Mouse (Mus musculus) embryonic stem cell, embryonic (primary cell): ENCODE measurements around the gene Arl4c.

ENCODE experiments used
- CTCF ChIA-PET, 4 experiments: fragments of 300-600 bp in 2 of 4; fragments of 350-600 bp in 2 of 4; sonication (Branson Sonifier 250); formaldehyde crosslinking; loops; one replicate each; lab custom pipeline; 2022; ENCODE audit warnings: inconsistent platforms in 2 of 4; lab: Charles Lee
- POLR2A ChIA-PET, 4 experiments: fragments of 300-600 bp in 2 of 4; fragments of 350-600 bp in 2 of 4; sonication (Branson Sonifier 250); formaldehyde crosslinking; loops; one replicate each; lab custom pipeline; 2022; ENCODE audit warnings: antibody characterized with exemption in 4 of 4, inconsistent platforms in 1 of 4; lab: Charles Lee

Arl4c gene

GRCm38 (mm10) chr1:88701870-88702661 is at the start of gene Arl4c:
Gene Arl4c (minus strand): TSS chr1:88702221.
- CTCF ChIA-PET = interaction anchor here in 3 of 4 experiments (0.6 to 2.3 kb wide), 10 partner anchors 15 to 490 kb away, joined by 3 to 6 read pairs (median 4); no protein-coding TSS in a partner anchor
- POLR2A ChIA-PET = interaction anchor here in 3 of 4 experiments (0.6 to 6.0 kb wide), 40 partner anchors 11 to 1260 kb away, joined by 3 to 40 read pairs (median 4); partner anchors contain the start of gene Sh3bp4 (in 1 of the 3)

GRCm38 (mm10) chr1:88751332-88751731 is 49.3 kb upstream of the Arl4c start:
- POLR2A ChIA-PET = interaction anchor here in 2 of 4 experiments (1.0 to 2.9 kb wide), 6 partner anchors 9 to 440 kb away, joined by 3 to 11 read pairs (median 6); partner anchors contain the start of gene Sh3bp4 (in 1 of the 2)

GRCm38 (mm10) chr1:88750576-88750975 is 48.6 kb upstream of the Arl4c start:
- CTCF ChIA-PET = interaction anchor here in 3 of 4 experiments (0.6 to 2.6 kb wide), 6 partner anchors 8 to 446 kb away, joined by 3 to 10 read pairs (median 4); no protein-coding TSS in a partner anchor
- POLR2A ChIA-PET = interaction anchor here in 3 of 4 experiments (0.7 to 2.9 kb wide), 9 partner anchors 10 to 441 kb away, joined by 3 to 11 read pairs (median 4); partner anchors contain the start of gene Sh3bp4 (in 3 of the 3)

More at GRCm38 (mm10) chr1:88751332-88751731, 49.3 kb upstream of the Arl4c start:
- CTCF ChIA-PET = interaction anchor here (0.5 to 2.6 kb wide), 9 partner anchors 9 to 445 kb away, joined by 3 to 10 read pairs (median 3); no protein-coding TSS in a partner anchor

- POLR2A ChIA-PET = interaction anchor here in 3 of 4 experiments (0.7 to 2.9 kb wide), 7 partner anchors 10 to 439 kb away, joined by 3 to 11 read pairs (median 4); partner anchors contain the start of gene Sh3bp4 (in 2 of the 3)
- CTCF ChIA-PET = interaction anchor here in 2 of 4 experiments (1.0 to 2.6 kb wide), 4 partner anchors 439 to 446 kb away, joined by 3 to 10 read pairs (median 8); no protein-coding TSS in a partner anchor
Observed at GRCm38 (mm10) chr1:88750126-88750525, 48.1 kb upstream of the Arl4c start.

GRCm38 (mm10) chr1:88749106-88749505 is 47.1 kb upstream of the Arl4c start:
- POLR2A ChIA-PET = interaction anchor here in 3 of 4 experiments (0.6 to 1.8 kb wide), 9 partner anchors 10 to 442 kb away, joined by 3 to 7 read pairs (median 4); partner anchors contain the start of gene Sh3bp4 (in 1 of the 3)
- CTCF ChIA-PET = interaction anchor here (0.5 to 1.2 kb wide), 11 partner anchors 375 to 1454 kb away, joined by 3 to 12 read pairs (median 4); no protein-coding TSS in a partner anchor

GRCm38 (mm10) chr1:88745256-88745655 is 43.2 kb upstream of the Arl4c start:
- POLR2A ChIA-PET = interaction anchor here in 2 of 4 experiments (1.1 to 1.3 kb wide), 3 partner anchors 16 to 447 kb away, joined by 3 to 5 read pairs (median 3); no protein-coding TSS in a partner anchor
- CTCF ChIA-PET = interaction anchor here in 2 of 4 experiments (0.8 to 2.0 kb wide), 3 partner anchors 446 to 448 kb away, joined by 3 to 12 read pairs (median 8); no protein-coding TSS in a partner anchor

GRCm38 (mm10) chr1:88744261-88744660 is 42.2 kb upstream of the Arl4c start:
- ChIA-PET POLR2A (interaction anchor here in 2 of 4 experiments (0.6 to 1.4 kb wide), 5 partner anchors 16 to 448 kb away, joined by 3 to 5 read pairs (median 4); partner anchors contain the start of gene Sh3bp4 (in 1 of the 2)), CTCF (interaction anchor here (0.6 to 3.4 kb wide), 9 partner anchors 181 to 490 kb away, joined by 3 to 21 read pairs (median 4); no protein-coding TSS in a partner anchor)

- ChIA-PET POLR2A (interaction anchor here in 1 of 4 experiments (1.8 kb wide), 1 partner anchor 18 kb away, joined by 5 read pairs; no protein-coding TSS in a partner anchor), CTCF (interaction anchor here (0.5 to 3.4 kb wide), 60 partner anchors 9 to 640 kb away, joined by 3 to 29 read pairs (median 4); partner anchors contain the start of genes Arl4c (in 2 of the 4) and Sh3bp4 (in 1 of the 4))
Observed at GRCm38 (mm10) chr1:88742372-88742771, 40.4 kb upstream of the Arl4c start.

- ChIA-PET POLR2A (interaction anchor here in 1 of 4 experiments (0.6 to 0.9 kb wide), 3 partner anchors 112 to 408 kb away, joined by 3 to 5 read pairs (median 3); no protein-coding TSS in a partner anchor), CTCF (interaction anchor here (0.5 to 1.6 kb wide), 7 partner anchors 13 to 626 kb away, joined by 3 to 18 read pairs (median 4); no protein-coding TSS in a partner anchor)
Observed at GRCm38 (mm10) chr1:88739546-88739945, 37.5 kb upstream of the Arl4c start.

- POLR2A ChIA-PET = interaction anchor here in 1 of 4 experiments (0.9 to 1.0 kb wide), 2 partner anchors 286 to 409 kb away, joined by 3 read pairs; no protein-coding TSS in a partner anchor
- CTCF ChIA-PET = interaction anchor here (0.5 to 1.6 kb wide), 7 partner anchors 13 to 626 kb away, joined by 3 to 18 read pairs (median 5); no protein-coding TSS in a partner anchor
Observed at GRCm38 (mm10) chr1:88738931-88739330, 36.9 kb upstream of the Arl4c start.

- ChIA-PET POLR2A (no interaction called here), CTCF (interaction anchor here in 1 of 4 experiments (2.0 kb wide), 1 partner anchor 13 kb away, joined by 10 read pairs; no protein-coding TSS in a partner anchor)
Observed at GRCm38 (mm10) chr1:88729496-88729895, 27.5 kb upstream of the Arl4c start.

GRCm38 (mm10) chr1:88727369-88727768 is 25.3 kb upstream of the Arl4c start:
- ChIA-PET POLR2A (interaction anchor here in 1 of 4 experiments (0.5 kb wide), 1 partner anchor 315 kb away, joined by 4 read pairs; no protein-coding TSS in a partner anchor), CTCF (interaction anchor here in 1 of 4 experiments (0.7 kb wide), 1 partner anchor 271 kb away, joined by 6 read pairs; no protein-coding TSS in a partner anchor)

- ChIA-PET CTCF (no interaction called here), POLR2A (no interaction called here)
Observed at GRCm38 (mm10) chr1:88725716-88726115, 23.7 kb upstream of the Arl4c start.

GRCm38 (mm10) chr1:88720626-88721229 is 18.7 kb upstream of the Arl4c start:
- CTCF ChIA-PET = interaction anchor here in 3 of 4 experiments (0.5 to 2.1 kb wide), 10 partner anchors 15 to 470 kb away, joined by 3 to 5 read pairs (median 3); no protein-coding TSS in a partner anchor
- POLR2A ChIA-PET = interaction anchor here in 1 of 4 experiments (1.0 kb wide), 1 partner anchor 17 kb away, joined by 3 read pairs; no protein-coding TSS in a partner anchor

GRCm38 (mm10) chr1:88718563-88718962 is 16.5 kb upstream of the Arl4c start:
- ChIA-PET CTCF (no interaction called here), POLR2A (no interaction called here)

- POLR2A ChIA-PET = no interaction called here
Observed at GRCm38 (mm10) chr1:88717736-88718135, 15.7 kb upstream of the Arl4c start.

GRCm38 (mm10) chr1:88712011-88712410 is 10.0 kb upstream of the Arl4c start:
- POLR2A ChIA-PET = interaction anchor here in 1 of 4 experiments (0.6 kb wide), 1 partner anchor 158 kb away, joined by 3 read pairs; no protein-coding TSS in a partner anchor
- CTCF ChIA-PET = interaction anchor here in 1 of 4 experiments (0.7 kb wide), 1 partner anchor 14 kb away, joined by 3 read pairs; no protein-coding TSS in a partner anchor

More at GRCm38 (mm10) chr1:88717736-88718135, 15.7 kb upstream of the Arl4c start:
- CTCF ChIA-PET = interaction anchor here in 3 of 4 experiments (0.5 to 1.2 kb wide), 6 partner anchors 16 to 474 kb away, joined by 3 to 4 read pairs (median 3); partner anchors contain the start of gene Arl4c (in 1 of the 3)
